Mouse (Mus musculus): ENCODE results near the gene BC024978.
"Not testable (repeated sequence)": the region's sequence is repeated elsewhere in the genome, so short reads cannot be mapped to it uniquely, and the experiment has no call there.

The BC024978 gene

DNA sequence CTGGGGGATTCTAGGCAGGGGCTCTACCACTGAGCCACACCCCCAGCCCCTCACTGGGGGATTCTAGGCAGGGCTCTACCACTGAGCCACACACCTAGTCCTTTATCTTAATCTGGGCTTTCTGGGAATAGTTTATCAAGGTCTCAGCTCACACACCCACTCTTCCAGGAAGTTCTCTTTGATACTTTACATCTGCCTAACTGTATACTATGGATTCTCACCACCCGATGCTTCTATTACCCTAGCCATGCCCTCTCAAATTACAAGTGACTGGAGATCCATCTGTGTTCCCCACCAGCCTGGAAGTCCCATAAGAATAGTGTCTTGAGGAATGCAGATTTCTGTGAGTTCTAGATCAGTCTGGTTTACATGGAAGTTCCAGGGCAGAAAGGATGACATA, 27.0 kb downstream of the BC024978 start:
- no peak for DNase-seq (ENCODE audit: low read depth, low spot score)

DNA sequence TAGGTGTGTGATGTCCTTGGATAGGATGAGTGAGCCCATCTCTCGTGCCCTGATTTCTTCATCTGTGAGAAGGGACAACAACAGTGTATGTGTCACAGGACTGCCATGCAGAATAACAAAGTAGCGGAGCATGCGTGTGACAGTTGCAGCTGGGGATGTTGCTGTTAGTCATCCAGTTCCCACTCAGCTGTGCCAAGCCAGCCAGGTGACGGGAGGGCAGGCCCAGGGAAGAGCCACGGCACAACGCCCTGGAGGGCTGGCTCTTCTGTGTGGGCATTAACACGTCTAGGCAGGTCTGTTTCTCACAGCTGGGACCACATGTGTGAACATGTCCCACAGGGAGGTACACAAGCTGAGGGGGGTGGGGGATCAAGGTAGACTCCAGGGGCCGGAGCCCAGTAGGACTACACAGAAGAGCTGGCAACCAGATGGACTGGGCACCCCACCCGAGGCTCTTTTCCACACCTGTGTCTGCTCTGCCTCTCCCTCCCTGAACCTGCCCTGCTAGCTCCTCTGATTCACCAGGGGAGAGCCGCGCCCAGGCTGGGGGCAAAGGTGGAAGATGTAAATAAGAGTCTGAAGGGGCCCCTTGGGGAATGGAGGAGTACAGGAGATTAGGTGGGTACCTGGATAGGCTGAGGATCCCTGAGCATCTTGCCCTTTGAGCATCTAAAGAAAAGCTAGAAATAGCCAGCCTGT, 29.4 kb downstream of the BC024978 start:
- no peak for DNase-seq (ENCODE audit: low read depth, low spot score)

DNA sequence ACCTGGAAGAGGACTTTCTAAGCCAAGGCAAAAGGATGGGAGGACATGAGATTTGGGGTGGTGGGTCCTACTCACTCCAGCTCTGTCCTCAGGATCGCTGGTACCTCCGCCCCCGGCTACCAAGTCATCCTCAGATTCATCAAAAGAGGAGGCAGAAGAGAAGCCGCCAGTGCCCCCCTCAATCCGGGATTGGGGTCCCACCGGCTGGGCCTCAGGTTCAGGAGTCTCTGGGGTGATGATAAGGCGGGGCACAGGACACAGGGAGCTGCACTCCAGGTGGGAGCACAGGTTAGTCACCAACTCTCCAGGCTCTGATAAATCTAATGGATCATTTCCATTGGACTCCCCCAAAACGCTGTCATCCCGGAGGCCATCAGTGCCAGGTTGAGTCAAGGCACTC, 31.7 kb downstream of the BC024978 start:
- DNase-seq (ENCODE audit: low read depth, low spot score) = no peak

GRCm38 (mm10) chr7:27227676-27228075, 32.1 kb downstream of the BC024978 start:
- peak; percentile 53 for DNase-seq (ENCODE audit: low read depth, low spot score)

GRCm38 (mm10) chr7:27228281-27228821, 32.8 kb downstream of the BC024978 start, which contains the start of gene Itpkc:
Gene Itpkc, minus strand, starts transcription at chr7:27228661.
- peak; percentile 89 for DNase-seq (ENCODE audit: low read depth, low spot score)

- DNase-seq (ENCODE audit: low read depth, low spot score) = no peak
Measured at GRCm38 (mm10) chr7:27228865-27229264, 33.3 kb downstream of the BC024978 start.

DNA sequence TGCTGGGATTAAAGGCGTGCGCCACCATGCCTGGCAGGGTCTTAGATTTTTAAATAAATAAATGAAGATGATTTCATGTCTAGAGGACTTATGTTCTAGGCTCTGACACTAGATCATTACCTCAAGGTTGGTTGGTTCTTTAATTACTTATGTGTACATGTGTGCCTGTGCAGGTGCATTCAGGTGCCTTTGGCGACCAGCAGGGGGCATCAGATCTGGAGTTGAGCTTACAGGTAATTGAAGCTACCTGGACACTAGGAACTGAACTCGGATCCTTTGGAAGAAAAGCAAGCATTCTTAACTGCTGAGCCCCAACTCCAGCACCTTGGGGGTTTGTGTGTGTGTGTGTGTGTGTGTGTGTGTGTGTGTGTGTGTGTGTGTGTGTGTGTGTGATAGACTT, 35.2 kb downstream of the BC024978 start:
- DNase-seq (ENCODE audit: low read depth, low spot score) = no peak

GRCm38 (mm10) chr7:27231693-27232331, 36.2 kb downstream of the BC024978 start:
- peak; percentile 95 for DNase-seq (ENCODE audit: low read depth, low spot score)

DNA sequence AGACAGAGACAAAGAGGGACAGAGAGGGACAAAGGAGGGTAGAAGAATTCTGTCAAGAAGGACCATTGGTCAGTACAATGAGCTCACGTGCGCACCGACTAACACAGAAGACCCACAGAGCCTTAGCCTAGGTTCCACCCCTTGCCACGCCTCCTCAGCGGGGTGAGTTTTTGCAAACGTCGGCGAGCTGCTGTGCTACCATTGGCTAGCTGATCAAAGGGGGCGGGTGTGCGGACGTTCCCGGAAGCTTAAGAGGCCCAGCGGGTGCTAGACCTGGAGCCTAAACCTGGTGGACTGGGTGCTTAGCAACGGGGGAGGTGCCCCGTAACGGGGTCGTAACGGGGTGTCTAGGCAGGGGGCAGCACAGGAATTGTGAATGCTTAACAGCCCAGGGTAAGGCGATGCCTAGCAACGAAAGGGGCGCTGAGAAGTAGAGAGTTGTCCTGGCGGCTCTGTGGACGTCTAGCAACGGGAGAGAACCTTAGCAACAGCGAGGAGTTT, 37.2 kb downstream of the BC024978 start, which contains the start of gene Coq8b:
TSS of gene Coq8b (plus strand) at position 243 of the 501 bp plus-strand sequence.
- DNase-seq (ENCODE audit: low read depth, low spot score) = peak; percentile 95

DNA sequence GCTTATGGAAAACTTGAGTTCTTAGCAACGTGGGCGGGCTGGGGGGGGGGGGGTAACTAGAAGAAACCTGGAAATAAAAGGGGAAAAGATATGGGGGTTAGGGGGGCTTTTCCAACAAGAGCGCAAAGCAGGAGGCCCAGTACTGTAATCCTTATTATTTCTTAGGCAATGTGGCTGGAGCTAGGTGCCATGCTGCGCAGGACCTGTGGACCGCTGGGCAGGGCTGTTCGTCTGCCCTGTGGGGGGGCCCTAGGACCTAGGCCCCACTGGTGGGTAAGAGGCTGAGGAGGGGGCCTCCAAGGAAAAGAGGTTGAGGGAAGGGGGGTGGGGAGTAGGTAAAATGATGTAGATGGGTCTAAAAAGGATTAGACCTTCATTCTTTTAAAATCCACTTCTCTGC, 37.7 kb downstream of the BC024978 start:
- DNase-seq (ENCODE audit: low read depth, low spot score) = no peak

DNA sequence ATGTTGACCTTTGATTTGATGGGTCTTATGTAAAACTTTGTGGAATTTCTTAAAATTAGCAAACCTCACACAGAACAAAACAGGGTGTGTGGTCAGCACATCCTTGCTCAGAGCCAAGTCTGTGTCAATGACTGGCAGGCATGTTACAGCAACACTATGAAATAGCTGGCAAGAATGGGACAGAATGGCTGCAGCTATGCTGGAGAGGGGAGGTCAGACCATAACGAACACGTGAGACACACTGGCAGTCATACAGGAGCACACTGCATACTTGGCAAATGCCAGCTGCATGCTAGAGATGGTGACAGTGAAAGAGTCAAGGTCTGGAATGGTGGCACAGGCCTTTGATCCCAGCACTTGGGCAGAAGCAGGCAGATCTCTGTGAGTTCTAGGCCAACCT, 40.1 kb downstream of the BC024978 start:
- no peak for DNase-seq (ENCODE audit: low read depth, low spot score)

GRCm38 (mm10) chr7:27237527-27237926, 41.9 kb downstream of the BC024978 start:
- DNase-seq (ENCODE audit: low read depth, low spot score) = no peak

DNA sequence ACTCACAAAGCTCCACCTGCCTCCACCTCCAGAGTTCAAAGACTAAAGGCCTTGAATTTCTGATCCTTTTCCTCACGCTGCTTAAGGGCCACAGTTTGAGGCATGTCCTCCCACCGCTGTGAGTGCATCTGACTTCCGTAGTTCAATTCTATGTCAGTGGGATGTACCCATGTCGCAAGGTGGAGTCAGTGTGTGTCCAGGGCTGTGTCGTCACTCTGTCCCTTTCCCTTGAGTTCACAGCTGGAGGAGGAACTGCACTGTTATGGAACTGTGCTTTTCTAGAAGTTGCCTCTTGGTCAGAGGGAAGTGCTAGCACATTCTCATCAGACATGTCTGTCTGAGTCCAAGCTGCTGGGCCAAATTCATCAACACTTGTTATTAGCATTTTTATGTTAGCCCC, 43.0 kb downstream of the BC024978 start:
- DNase-seq (ENCODE audit: low read depth, low spot score) = no peak

GRCm38 (mm10) chr7:27243211-27243610, 47.6 kb downstream of the BC024978 start:
- DNase-seq (ENCODE audit: low read depth, low spot score) = no peak

GRCm38 (mm10) chr7:27244088-27244487, 48.5 kb downstream of the BC024978 start:
- not testable (repeated sequence) for DNase-seq (ENCODE audit: low read depth, low spot score)

- DNase-seq (ENCODE audit: low read depth, low spot score) = peak; percentile 54
Measured at GRCm38 (mm10) chr7:27249146-27249545, 53.6 kb downstream of the BC024978 start.

- no peak for DNase-seq (ENCODE audit: low read depth, low spot score)
Measured at GRCm38 (mm10) chr7:27249928-27250327, 54.3 kb downstream of the BC024978 start.

- no peak for DNase-seq (ENCODE audit: low read depth, low spot score)
Measured at GRCm38 (mm10) chr7:27251946-27252345, 56.4 kb downstream of the BC024978 start.

GRCm38 (mm10) chr7:27255721-27256120, 60.1 kb downstream of the BC024978 start:
- peak; percentile 57 for DNase-seq (ENCODE audit: low read depth, low spot score)

GRCm38 (mm10) chr7:27257046-27257851, 61.7 kb downstream of the BC024978 start:
- peak; percentile 80 for DNase-seq (ENCODE audit: low read depth, low spot score)

GRCm38 (mm10) chr7:27257852-27258204, 62.2 kb downstream of the BC024978 start:
- DNase-seq (ENCODE audit: low read depth, low spot score) = no peak

Data from 3T3-L1 (cell line).